Mouse (Mus musculus) myocyte (in vitro differentiated cells): ENCODE data around the gene 1700028J19Rik.

Experiments
- MAX ChIP-seq: IDR thresholded peaks from one replicate; pipeline ENCODE4 v1.6.1; 2011; ENCODE audit warnings: low read depth, mild to moderate bottlenecking, control low read depth
- MYOD1 ChIP-seq, 3 experiments: IDR thresholded peaks; one replicate each; pipeline ENCODE4 v1.6.1; 2011; ENCODE audit warnings: control low read depth in 2 of 3, low read depth in 2 of 3, mild to moderate bottlenecking in 2 of 3, moderate library complexity in 1 of 3; ENCODE audit not compliant: insufficient read length in 2 of 3, control insufficient read depth in 1 of 3
- MYOG ChIP-seq, 3 experiments: IDR thresholded peaks; one replicate each; pipeline ENCODE4 v1.6.1; 2011; ENCODE audit warnings: control low read depth in 2 of 3, low read depth in 2 of 3, mild to moderate bottlenecking in 2 of 3; ENCODE audit not compliant: insufficient read length in 2 of 3, control insufficient read depth in 1 of 3, insufficient read depth in 1 of 3
- POLR2A ChIP-seq: IDR thresholded peaks from one replicate; pipeline ENCODE4 v1.6.1; 2011; ENCODE audit warnings: low read depth, mild to moderate bottlenecking, control low read depth, moderate library complexity; ENCODE audit not compliant: insufficient read length
- POLR2AphosphoS2 ChIP-seq: IDR thresholded peaks from one replicate; pipeline ENCODE4 v1.6.1; 2011; ENCODE audit warnings: low read depth, control low read depth; ENCODE audit not compliant: insufficient read length
- TCF12 ChIP-seq: IDR thresholded peaks from one replicate; pipeline ENCODE4 v1.6.1; 2011; ENCODE audit warnings: mild to moderate bottlenecking, control low read depth; ENCODE audit not compliant: poor library complexity, insufficient read depth, severe bottlenecking
- TCF3 ChIP-seq: IDR thresholded peaks from one replicate; pipeline ENCODE4 v1.6.1; 2011; ENCODE audit warnings: low read depth, control low read depth; ENCODE audit not compliant: insufficient read length
- USF1 ChIP-seq: IDR thresholded peaks from one replicate; pipeline ENCODE4 v1.6.1; 2011; ENCODE audit warnings: low read depth, mild to moderate bottlenecking, control low read depth, moderate library complexity

DNA sequence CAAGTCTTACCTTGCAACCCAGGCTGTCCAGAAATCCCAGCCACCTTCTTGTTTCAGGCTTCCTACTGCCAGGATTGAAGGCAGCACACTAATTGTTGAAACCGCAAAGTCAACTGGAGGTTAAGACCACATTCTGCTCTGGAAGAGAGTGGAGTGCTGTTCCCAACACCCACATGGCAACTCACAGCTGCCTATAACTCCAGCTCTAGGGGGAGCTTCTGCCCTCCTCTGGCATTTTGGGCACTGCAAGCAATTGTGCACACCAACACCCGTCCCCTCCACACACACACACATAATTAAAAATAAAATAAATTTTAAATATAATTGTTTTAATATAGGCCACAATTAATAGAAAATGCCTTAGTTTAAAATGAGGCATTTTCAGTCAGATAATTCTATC lies 5.3 kb downstream of the 1700028J19Rik start:
- TF ChIP-seq POLR2A = no peak
- no peak for TF ChIP-seq MAX
- TF ChIP-seq USF1 = no peak
- TF ChIP-seq TCF12 = no peak
- no peak for TF ChIP-seq MYOG (IDR thresholded peaks at IDR 0.05; ENCODE audit: control insufficient read depth in 1 of 3, insufficient read depth in 1 of 3, insufficient read length in 2 of 3, low read depth in 2 of 3)
- no peak for TF ChIP-seq MYOD1 (IDR thresholded peaks at IDR 0.05; ENCODE audit: control insufficient read depth in 1 of 3, insufficient read length in 2 of 3, low read depth in 2 of 3)
- TF ChIP-seq POLR2AphosphoS2 = no peak
- no peak for TF ChIP-seq TCF3
